Mouse (Mus musculus): ENCODE data around the gene Spata31d1d. TPM values are rescaled to one million over a fixed set of nuclear protein-coding genes. Genes with fewer than 3 reads are reported as not detected.
"Not testable (repeated sequence)": the region's sequence is repeated elsewhere in the genome, so short reads cannot be mapped to it uniquely, and the experiment has no call there.

Spata31d1d gene
- total RNA-seq (2021) = not detected

DNA sequence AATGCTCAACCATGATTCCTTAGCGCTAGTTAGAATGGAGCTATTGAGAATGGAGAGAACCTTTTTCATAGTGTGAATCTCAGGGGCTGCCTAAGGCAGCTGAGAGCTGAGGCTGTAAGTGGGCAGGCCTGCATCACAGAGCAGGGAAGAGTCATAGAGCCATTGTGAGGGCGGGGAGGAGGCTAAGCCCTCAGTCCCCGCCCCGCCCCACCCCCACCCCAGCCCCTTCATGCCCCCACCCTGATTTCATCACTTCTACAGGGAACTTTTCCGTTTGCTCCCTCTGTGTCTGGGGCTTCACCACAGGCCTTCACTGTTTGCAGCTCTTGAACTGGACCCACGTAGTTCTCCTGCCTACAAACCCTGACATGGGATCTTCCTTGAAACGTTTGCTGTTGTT is at the start of gene Spata31d1d:
TSS of gene Spata31d1d (minus strand) at position 101 of the 400 bp plus-strand sequence.
- DNase-seq (ENCODE audit: extremely low spot score in 1 of 2, low spot score in 1 of 2) = no peak

DNA sequence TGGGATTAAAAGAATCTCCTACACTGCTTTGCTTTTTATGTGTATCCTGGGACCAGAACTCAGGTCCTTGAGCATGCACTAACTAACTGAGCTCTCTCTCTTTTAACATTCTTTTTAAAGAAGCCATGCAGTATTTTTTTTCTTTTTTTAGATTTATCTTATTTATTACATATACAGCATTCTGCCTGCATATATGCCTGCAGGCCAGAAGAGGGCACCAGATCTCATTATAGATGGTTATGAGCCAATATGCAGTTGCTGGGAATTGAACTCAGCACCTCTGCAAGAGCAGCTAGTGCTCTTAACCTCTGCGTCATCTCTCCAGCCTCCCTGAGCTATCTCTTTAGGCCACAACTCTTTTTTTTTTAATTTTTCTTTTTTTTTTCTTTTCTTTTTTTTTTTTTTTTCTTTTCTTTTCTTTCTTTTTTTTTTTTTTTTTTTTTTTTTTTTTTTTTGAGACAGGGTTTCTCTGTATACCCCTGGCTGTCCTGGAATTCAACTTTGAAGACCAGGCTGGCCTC is 48.3 kb upstream of the Spata31d1d start:
- not testable (repeated sequence) for DNase-seq (ENCODE audit: extremely low spot score in 1 of 2, low spot score in 1 of 2)

DNA sequence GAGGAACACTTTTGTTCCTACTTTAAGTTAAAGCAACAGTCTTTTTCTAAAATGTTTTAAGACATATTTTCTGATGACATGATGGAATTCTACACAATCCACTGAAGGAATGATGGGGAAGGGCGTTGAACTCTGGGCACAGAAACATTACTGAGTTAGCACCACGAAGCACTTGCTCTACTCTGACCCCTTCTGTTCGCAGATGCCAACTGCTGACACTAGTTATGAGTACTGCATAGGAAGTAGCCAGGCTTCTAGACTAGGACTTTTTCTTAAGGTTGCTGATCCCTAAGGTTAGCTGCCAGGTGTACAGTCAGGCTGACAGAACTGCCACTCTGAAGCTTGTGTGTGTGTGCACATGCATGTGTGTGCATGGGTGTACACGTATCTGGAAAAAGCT is 47.7 kb upstream of the Spata31d1d start:
- no peak for DNase-seq (ENCODE audit: extremely low spot score in 1 of 2, low spot score in 1 of 2)

DNA sequence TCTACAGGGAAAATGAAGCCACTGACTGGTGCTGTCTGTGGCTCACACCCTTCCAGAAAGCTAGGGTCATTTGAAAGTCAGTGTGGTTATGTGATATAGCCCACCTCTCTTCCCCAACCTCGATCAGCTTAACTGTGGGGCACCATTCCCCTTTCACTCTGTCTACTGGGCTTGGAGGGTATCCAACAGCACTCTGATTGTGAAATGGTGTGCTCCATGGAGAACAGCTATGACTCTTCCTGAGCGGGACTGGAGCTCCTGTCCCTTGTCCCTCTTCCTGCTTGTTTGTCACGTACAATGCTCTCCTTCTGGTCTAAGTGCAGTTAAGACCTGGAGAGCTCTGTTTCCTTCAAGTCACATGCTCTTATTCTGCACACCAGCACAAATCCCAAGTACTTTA is 43.6 kb upstream of the Spata31d1d start:
- no peak for DNase-seq (ENCODE audit: extremely low spot score in 1 of 2, low spot score in 1 of 2)

DNA sequence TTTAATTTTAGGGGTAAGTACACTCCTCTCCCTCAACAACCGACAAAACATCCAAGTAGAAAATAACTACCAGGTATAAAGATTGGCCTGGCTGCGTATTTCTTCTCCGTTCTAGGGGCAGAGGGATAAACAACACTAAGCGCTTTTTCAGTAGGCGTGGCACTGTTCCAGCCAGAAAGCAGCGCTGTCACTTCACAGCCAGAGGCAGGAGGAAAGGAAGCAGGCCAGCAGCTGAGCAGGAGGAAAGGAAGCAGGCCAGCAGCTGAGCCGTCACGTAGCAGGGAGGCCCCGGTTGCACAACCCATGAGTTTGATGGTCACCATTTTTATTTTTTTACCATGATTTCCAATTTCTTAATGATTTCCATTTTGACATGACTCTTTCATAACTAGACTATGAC is 39.7 kb upstream of the Spata31d1d start:
- DNase-seq (ENCODE audit: extremely low spot score in 1 of 2, low spot score in 1 of 2) = peak in 1 of 2 experiments; percentile 64

DNA sequence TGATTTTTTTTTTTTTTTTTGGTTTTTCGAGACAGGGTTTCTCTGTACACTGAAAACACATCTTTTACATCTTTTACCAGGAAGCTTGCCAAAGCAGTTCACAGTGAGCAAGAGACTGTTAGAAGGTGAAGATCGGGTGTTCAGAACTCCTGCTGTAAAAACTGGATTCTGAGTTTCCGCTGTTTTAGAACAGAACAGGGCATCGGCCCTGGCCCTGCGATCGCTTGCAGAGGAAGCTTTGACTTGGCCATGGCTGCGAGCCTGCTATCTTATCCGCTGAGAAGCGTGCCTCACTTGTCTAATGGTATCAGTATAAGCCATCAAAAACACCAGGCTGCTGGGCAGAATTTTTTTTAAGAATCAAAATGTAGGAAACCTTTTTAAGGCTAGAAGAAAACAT is 39.3 kb upstream of the Spata31d1d start:
- DNase-seq (ENCODE audit: extremely low spot score in 1 of 2, low spot score in 1 of 2) = no peak

DNA sequence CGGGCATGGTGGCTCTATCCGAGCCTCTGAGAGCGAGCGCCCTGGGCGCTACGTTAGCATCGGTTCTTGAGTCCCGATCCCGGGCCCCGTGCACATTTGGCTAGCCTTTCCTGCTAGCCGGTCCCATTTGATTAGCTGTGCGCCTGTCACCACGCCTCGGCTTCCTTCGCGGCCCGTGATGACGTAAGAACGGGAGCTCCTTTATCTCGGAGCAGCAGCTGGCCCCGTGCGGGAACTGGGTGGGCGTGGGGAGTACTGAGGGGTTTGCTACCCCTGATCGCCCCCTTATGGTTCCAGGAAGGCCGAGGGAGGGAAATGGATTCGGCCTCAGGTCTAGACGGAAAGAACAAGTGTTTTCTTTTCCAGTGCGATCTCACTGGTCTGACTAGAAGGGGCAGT is 38.6 kb upstream of the Spata31d1d start:
- DNase-seq (ENCODE audit: extremely low spot score in 1 of 2, low spot score in 1 of 2) = peak; percentile 72 to 82

DNA sequence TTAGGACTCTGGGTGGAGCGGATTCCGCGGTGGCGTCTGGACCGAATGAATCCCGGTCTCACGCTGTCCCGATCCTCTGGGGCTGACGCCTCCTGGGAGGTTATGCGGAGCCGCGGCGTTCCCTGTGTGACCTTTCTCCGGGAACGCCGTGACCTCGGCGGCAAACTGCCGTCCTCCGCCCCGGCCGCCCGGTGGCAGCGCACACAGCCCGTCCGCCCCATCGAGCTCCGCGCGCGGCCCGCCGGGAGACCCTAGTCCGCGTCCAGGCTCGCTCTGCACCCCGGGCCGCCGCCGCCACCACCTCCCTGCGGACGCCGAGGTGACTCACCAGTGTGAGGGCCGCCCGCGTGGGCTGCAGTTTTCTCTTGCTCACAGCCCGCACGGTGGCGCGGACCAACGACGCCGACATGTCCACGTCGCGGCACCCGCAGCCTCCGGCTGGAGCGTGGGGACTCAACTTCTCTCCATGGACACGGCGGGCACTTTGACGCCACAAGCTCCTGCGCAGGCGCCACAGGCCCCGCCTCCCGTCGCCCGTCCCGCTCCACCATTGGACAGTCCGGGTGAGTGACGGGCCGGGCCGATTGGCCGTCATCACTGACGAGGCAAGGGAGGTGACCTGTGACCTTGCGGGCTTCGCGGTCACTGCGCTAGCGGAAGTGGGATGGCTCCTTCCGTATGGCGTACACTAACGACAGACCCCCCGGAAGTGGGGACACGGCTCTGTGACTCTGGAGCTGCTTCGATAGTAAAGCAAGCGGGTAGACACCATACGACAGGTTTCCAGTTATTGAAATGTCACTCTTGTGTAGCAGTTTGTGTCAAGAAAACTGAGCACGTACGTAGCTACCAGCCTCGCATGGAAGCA is 38.0 kb upstream of the Spata31d1d start, which contains the start of gene Isca1:
TSS of gene Isca1 (minus strand) at position 515 of the 868 bp plus-strand sequence.
- peak; percentile 97 to 99 for DNase-seq (ENCODE audit: extremely low spot score in 1 of 2, low spot score in 1 of 2)

DNA sequence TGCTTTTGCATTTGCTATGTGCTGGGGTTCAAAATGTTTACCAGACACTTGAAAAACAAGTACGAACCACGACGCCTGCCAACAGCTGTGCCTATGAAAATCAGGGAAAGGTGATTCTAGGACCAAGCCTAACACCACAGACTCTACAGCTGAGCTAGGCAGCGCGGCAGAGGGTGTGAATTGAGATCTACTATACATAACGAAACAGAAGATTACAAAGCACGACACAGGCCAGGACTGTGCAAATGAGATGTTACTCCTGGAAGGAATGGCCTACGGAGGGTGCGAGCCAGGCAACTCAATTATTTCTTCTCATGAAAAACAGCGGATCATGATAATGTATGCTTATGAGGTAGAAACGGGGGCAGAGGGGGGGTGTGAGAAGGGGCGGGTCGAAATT is 37.0 kb upstream of the Spata31d1d start:
- no peak for DNase-seq (ENCODE audit: extremely low spot score in 1 of 2, low spot score in 1 of 2)

DNA sequence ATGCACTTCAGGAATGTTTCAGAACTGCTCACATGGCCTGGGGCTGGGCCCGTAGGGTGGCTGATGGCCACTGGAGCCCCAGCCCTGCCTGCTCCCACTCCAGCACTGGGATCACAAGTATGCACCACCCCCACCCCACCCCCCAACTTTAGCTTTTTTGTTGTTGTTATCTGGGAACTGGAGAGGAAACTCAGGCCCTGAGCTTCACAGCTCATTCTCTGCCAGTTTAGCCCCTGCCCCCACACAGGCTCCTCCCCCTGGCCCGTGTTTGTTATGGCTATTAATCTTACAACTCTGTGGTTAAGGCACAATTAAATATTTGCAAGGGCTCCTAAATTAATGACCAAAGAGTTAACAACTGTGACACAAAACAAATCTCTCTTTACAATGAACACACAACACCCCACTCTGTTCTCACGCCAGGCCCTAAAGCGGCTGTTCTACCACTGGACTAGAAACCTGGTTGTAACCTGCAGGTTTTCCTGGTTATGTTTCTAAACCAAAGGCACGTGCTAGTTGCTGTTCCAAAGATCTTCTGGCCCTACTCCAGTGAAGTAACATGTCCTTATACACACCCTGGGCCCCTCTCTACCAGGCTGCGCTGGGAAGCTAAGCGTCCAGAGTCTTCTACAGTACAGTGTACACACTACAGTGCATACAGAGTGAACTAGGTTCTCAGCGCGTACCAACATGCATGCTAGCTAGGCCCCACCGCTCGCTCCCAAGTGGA is 35.4 kb upstream of the Spata31d1d start:
- DNase-seq (ENCODE audit: extremely low spot score in 1 of 2, low spot score in 1 of 2) = no peak

DNA sequence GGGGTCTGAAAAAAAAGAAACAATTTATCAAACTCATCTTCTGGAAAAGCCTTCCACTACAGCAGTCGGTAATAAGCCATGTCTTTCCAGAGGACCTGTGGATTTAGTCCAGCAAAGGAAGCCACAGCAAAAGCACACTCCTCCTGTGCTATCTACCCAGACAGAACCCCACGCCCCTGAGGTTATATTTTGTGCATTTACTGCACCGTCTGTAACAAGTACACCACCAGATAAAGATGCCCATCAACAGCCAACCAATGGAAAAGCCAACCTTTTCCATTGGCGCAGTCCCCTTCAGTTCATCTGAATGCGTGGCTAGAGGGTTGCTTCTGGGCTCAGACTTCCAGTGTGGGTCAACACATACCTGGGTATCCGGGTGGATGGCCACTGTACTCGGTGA is 31.2 kb upstream of the Spata31d1d start:
- no peak for DNase-seq (ENCODE audit: extremely low spot score in 1 of 2, low spot score in 1 of 2)

DNA sequence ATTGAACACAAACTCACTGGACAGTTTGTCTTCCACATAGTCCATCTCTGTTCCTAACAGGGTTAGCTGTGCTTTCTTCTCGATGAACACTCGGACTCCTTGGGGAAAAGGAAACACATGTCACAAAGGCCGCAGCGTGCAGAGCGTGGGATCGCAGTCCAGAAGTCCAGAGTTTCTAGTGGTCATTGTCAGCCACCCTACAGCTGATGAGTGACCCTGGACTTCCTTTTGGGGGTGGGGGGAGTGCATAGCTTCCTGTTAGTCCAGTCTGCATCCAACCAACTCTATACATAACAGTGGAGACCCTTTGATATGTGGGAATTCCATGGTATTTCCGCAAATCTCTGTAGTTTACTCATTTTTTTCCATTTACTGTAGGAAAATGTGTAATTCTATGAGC is 25.4 kb upstream of the Spata31d1d start:
- no peak for DNase-seq (ENCODE audit: extremely low spot score in 1 of 2, low spot score in 1 of 2)

DNA sequence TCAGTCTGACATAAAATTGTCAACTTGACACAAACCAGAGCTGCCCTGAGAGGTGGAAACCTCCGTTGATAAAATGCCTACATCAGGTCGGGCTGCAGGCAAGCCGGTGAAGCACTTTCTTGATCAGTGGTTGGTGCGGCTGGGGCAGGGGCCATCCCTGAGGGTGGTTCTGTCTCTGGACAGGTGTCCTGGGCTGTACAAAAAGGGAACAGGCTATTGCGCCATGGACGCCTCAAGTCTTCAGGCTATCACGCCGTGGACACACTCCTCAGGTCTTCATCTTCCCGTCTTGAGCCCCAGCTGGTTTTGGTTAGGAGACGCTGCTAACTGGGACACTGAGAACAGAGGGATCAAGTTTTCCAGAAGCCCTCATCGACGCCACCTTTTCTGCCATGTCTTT is 18.8 kb upstream of the Spata31d1d start:
- no peak for DNase-seq (ENCODE audit: extremely low spot score in 1 of 2, low spot score in 1 of 2)

DNA sequence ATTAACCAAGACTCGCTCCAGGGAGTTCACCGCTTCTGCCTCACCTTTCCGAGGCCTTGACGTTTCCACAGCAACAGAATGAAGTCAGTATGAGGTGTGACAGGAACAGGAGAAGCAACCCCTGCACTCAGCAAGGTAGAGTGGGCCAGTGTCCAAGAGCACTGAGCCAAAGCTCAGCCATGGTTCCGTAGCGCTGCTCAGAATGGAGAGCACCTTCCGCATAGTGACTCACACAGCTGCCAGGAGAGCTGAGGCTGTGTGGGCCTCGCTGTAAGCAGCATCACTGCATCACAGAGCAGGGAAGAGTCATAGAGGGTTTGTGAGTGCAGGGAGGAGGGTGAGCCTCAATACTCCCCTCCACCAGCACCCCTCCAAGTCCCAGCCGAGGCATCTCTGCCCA is 15.2 kb upstream of the Spata31d1d start, which contains the start of gene 1700014D04Rik:
TSS of gene 1700014D04Rik (minus strand) at position 42 of the 400 bp plus-strand sequence.
- DNase-seq (ENCODE audit: extremely low spot score in 1 of 2, low spot score in 1 of 2) = no peak

DNA sequence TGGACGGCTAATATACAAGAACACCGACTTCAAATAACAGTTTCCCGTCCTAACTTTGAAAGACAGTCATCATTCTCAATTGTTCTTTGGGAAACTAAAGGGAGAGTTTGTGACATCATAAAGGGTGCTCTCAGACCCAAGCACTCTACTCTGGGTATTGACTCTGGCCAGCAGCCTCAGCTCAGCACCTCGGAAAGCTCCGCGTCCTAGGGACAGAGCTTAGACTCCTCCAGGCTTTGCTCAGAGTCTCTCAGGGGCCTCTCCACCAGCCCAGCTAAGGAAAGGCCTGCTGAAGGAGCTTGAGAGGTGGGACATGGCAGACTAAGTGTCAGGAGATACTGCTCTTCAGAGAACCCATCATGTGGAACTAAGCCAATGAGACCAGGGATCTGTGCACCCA is 14.6 kb upstream of the Spata31d1d start:
- no peak for DNase-seq (ENCODE audit: extremely low spot score in 1 of 2, low spot score in 1 of 2)

DNA sequence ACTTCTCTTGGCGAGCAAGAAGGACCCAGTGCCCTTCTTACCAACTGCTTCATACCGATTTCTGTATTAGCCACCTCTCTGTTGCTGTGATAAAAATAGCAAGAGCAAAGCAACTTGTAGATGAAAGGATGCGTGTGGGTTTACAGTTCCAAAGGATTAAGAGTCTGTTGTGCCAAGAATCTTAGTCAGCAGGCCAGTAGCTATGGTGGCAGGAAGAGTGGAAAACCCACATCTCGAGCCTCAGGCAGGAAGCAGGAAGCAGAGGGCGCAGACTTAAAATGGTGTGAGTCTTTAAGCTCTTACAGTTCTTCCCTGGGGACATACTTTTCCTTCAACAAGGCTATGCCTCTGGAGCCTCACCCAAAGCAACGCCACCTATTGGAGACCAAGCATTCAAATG is 13.9 kb upstream of the Spata31d1d start:
- DNase-seq (ENCODE audit: extremely low spot score in 1 of 2, low spot score in 1 of 2) = no peak

DNA sequence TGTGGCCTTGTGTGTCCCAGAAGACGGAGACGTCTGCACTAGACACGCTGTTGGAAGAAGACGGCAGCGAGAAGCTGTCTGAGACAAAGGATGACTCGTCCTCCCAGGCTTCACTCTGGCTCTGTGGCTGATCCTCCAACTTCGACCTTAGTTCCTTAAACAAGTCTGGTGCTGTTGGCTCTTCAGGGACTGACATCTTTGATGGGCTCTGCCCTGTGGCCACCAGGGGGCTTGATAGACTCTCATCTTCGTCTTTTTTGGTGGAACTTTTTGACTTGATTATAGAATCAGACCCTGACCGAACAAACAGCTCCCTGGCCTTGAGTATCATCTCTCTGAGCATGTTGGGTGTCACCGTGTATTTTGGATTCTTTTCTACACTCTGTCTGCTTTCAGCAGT is 10.1 kb upstream of the Spata31d1d start:
- no peak for DNase-seq (ENCODE audit: extremely low spot score in 1 of 2, low spot score in 1 of 2)

DNA sequence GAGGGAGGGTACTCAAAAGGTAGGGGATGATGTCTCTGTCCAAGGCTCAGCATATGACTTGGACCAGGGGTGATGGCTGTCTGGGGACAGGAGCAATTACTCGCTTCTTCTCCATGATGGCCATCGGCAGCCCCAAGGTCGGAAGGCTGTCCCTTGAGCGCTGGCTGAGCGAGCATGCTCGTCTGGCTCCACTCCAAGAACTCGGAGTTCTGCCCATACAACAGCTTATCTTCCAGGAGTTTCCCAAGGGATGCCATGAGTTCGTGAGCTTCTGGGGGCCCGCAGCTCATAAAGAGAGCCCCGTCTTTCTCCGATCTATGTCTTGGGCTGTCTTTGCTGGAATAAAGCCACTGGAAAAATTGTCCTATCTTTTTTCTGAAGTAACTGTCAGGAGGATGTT is 9.5 kb upstream of the Spata31d1d start:
- no peak for DNase-seq (ENCODE audit: extremely low spot score in 1 of 2, low spot score in 1 of 2)

DNA sequence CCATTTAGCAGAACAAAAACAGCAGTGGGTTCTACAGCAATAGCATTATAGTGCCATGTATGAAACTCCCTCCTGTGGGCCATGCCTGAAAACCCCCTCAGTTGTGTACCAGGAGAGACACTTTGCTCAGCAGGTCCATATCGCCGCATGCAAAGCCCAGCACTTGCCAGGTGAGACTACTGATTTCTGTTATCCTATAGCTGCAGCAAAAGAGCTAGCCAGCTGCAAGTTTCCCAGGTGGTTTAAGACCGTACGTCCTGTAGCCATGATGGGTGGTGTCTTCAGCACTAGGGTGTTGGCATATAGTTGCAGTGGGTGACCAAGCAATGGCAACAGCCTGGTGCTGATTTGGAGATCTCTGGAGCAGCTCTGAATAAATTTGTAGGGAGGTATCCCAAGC is 7.8 kb upstream of the Spata31d1d start:
- DNase-seq (ENCODE audit: extremely low spot score in 1 of 2, low spot score in 1 of 2) = no peak

DNA sequence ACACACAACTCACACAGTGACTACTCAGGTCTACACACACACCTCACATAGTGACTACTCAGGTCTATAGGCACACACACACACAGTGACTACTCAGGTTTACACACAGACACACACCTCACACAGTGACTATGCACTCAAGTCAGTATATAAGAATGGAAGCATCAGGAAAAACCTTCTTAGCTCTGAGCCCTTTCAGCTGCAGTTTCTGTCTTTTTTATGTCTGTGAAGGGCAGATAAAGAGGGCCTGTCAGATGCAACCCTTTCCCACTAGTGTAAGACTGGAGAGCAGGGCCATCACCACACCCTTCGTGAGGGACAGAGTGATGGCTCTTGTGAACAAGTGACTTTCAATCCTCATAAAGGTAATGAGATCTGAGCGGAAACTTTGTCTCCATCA is 6.9 kb upstream of the Spata31d1d start:
- no peak for DNase-seq (ENCODE audit: extremely low spot score in 1 of 2, low spot score in 1 of 2)

DNA sequence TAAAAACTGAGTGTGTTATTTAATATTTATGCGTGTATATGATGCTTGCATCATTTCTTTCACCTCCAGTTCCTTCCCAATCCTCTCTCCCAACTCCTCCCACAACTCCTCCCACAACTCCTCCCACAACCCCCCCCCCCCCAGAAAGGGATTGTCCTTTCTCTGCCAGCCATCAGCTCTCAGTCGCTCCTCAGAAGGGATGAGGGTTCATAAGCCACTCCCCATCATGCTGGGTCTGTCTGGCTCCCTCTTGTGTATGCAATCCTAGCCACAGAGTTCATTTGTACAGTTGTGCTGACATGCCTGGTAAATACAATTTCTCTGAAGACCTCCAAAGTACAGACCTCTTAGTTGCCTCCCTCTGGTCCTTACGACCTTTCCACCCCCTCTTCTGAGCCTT is 3.6 kb upstream of the Spata31d1d start:
- no peak for DNase-seq (ENCODE audit: extremely low spot score in 1 of 2, low spot score in 1 of 2)
